Mouse (Mus musculus) MEL (cell line): ENCODE measurements around the gene Olfr209.

Source experiments
- CTCF ChIP-seq, 3 experiments: IDR thresholded peaks in 2 of 3; conservative IDR thresholded peaks in 1 of 3; 2 replicates each; pipeline ENCODE4 v1.5.1; 2011 to 2012; ENCODE audit warnings: low read length in 3 of 3, low read depth in 2 of 3, mild to moderate bottlenecking in 2 of 3, improper control_type of control experiment in 1 of 3, inconsistent platforms in 1 of 3, mixed read lengths in 1 of 3, moderate library complexity in 1 of 3; ENCODE audit not compliant: control insufficient read depth in 1 of 3, insufficient read depth in 1 of 3, poor library complexity in 1 of 3, severe bottlenecking in 1 of 3
- POLR2A ChIP-seq, 2 experiments: IDR thresholded peaks; 2 replicates each; pipeline ENCODE4 v1.6.1; 2011 to 2012; ENCODE audit warnings: low read length in 2 of 2, mild to moderate bottlenecking in 2 of 2, control low read depth in 1 of 2, improper control_type of control experiment in 1 of 2, low read depth in 1 of 2, moderate library complexity in 1 of 2; ENCODE audit not compliant: control insufficient read depth in 1 of 2, insufficient read depth in 1 of 2, poor library complexity in 1 of 2
- RAD21 ChIP-seq: IDR thresholded peaks from 2 replicates; pipeline ENCODE4 v1.6.1; 2011; ENCODE audit warnings: mild to moderate bottlenecking, low read depth, low read length, improper control_type of control experiment
- ZC3H11A ChIP-seq: IDR thresholded peaks from 2 replicates; pipeline ENCODE4 v1.6.1; 2012; ENCODE audit warnings: low read depth, mild to moderate bottlenecking, inconsistent platforms, low read length, improper control_type of control experiment
- ZNF384 ChIP-seq: IDR thresholded peaks from 2 replicates; pipeline ENCODE4 v1.6.1; 2012; ENCODE audit warnings: low read depth, mild to moderate bottlenecking, inconsistent platforms, low read length, improper control_type of control experiment

DNA sequence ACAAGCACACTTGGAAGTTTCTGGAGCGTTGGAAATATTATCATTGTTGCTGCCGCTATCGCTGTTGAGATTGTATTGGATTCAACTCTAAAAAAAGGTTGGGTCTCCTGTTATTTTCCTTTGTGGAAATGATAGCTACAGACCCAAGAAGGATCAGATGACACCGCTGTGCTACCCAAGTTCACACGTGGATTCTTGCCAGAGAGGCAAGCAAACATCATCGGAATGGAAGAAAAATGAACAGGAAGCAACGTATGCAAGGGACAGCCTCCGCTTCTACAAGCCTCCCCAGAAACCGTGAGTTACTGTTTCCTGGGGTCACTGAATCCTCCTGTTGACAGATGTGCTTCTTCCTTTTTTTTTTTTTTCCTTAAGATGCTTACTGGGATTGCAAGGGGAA, 41.0 kb upstream of the Olfr209 start:
- TF ChIP-seq RAD21 (no peak), ZNF384 (no peak), CTCF (IDR thresholded peaks at IDR 0.05 in 2 of 3, conservative IDR thresholded peaks at IDR 0.05 in 1 of 3; ENCODE audit: control insufficient read depth in 1 of 3, insufficient read depth in 1 of 3, low read depth in 2 of 3, low read length in 3 of 3, poor library complexity in 1 of 3, severe bottlenecking in 1 of 3) (no peak), ZC3H11A (no peak), POLR2A (IDR thresholded peaks at IDR 0.05; ENCODE audit: control insufficient read depth in 1 of 2, insufficient read depth in 1 of 2, low read depth in 1 of 2, low read length in 2 of 2, poor library complexity in 1 of 2) (no peak)
